23 mouse cellular contexts compared by ENCODE assay signal in genomic region chrX:96224210-96224609, GRCm38 (mm10).
"Had no signal": no experiment of that assay in that cellular context is flagged by ENCODE, and none has a peak within 500 bp of the region (broad histone marks: within the 10 kb centered on the region; RNA-seq: fewer than 3 reads in every experiment).

No protein-coding gene starts in this region.

- H3K27ac ChIP-seq: heart, adult 2 months; heart, embryonic 10.5 days; hindbrain, embryonic 13.5 days; hindbrain, embryonic 15.5 days; hindbrain, postnatal 0 days; layer of hippocampus, adult 2 months; left cerebral cortex, adult 2 months; limb, embryonic 10.5 days; limb, embryonic 12.5 days; liver, embryonic 13.5 days had no signal

- H3K36me3 ChIP-seq: heart, embryonic 10.5 days; heart, embryonic 12.5 days; hindbrain, embryonic 13.5 days; hindbrain, embryonic 15.5 days; limb, embryonic 10.5 days; limb, embryonic 12.5 days; liver, embryonic 13.5 days had no signal

- ATAC-seq: hindbrain, postnatal 0 days; intestine, embryonic 16.5 days had no signal

- DNase-seq: gastrocnemius, postnatal 14 days; gastrocnemius, postnatal 36 days; heart, adult 11 months; heart, adult 2 months; heart, postnatal 10 days; heart, postnatal 4 days; kidney, adult 11 months; kidney, adult 2 months; kidney, postnatal 10 days; kidney, postnatal 25 days; kidney, postnatal 4 days; liver; liver, embryonic 13.5 days had no signal

- H3K4me3 ChIP-seq: heart, adult 2 months; heart, embryonic 10.5 days; heart, embryonic 12.5 days; hindbrain, embryonic 13.5 days; hindbrain, embryonic 15.5 days; layer of hippocampus, adult 2 months; left cerebral cortex, adult 2 months; limb, embryonic 10.5 days; limb, embryonic 12.5 days; liver, embryonic 13.5 days had no signal
